Mouse (Mus musculus) frontal cortex, postnatal 25 days (tissue): ENCODE results near the gene Espl1.
A peak's percentile ranks its signal among the peaks of the same experiment; 100 is the strongest.
"Not testable (repeated sequence)": the region's sequence is repeated elsewhere in the genome, so short reads cannot be mapped to it uniquely, and the experiment has no call there.

Source experiments
- DNase-seq, 2 experiments: peaks; one replicate each; pipeline ENCODE4 v3.0.0; 2022; ENCODE audit warnings: low spot score in 2 of 2

Espl1 gene

GRCm38 (mm10) chr15:102335254-102335653 lies 39.2 kb downstream of the Espl1 start:
- DNase-seq, result no peak

GRCm38 (mm10) chr15:102335925-102336324 lies 39.9 kb downstream of the Espl1 start:
- not testable (repeated sequence) for DNase-seq

GRCm38 (mm10) chr15:102336946-102337345 lies 40.9 kb downstream of the Espl1 start:
- DNase-seq, result no peak

- DNase-seq, result no peak
These were observed 43.5 kb downstream of the Espl1 start for GRCm38 (mm10) chr15:102339612-102340011.

GRCm38 (mm10) chr15:102341580-102341979 lies 45.5 kb downstream of the Espl1 start:
- no peak for DNase-seq

- DNase-seq, result no peak
These were observed 48.4 kb downstream of the Espl1 start for GRCm38 (mm10) chr15:102344490-102344889.

GRCm38 (mm10) chr15:102346444-102346843 lies 50.4 kb downstream of the Espl1 start:
- no peak for DNase-seq

- DNase-seq, result peak; percentile 92
These were observed 54.3 kb downstream of the Espl1 start, which contains the start of gene Aaas for GRCm38 (mm10) chr15:102350138-102350941. Gene Aaas, minus strand, starts transcription at chr15:102350771.

- DNase-seq, result no peak
These were observed 54.9 kb downstream of the Espl1 start for GRCm38 (mm10) chr15:102350942-102351291.

- DNase-seq, result no peak
These were observed 56.1 kb downstream of the Espl1 start for GRCm38 (mm10) chr15:102352177-102352576.

- DNase-seq, result no peak
These were observed 57.9 kb downstream of the Espl1 start for GRCm38 (mm10) chr15:102353986-102354385.

GRCm38 (mm10) chr15:102355134-102355870 lies 59.2 kb downstream of the Espl1 start:
- no peak for DNase-seq

GRCm38 (mm10) chr15:102355871-102356441 lies 59.9 kb downstream of the Espl1 start:
- peak in 1 of 2 experiments; percentile 19 for DNase-seq

- DNase-seq, result no peak
These were observed 60.6 kb downstream of the Espl1 start for GRCm38 (mm10) chr15:102356501-102357325.

GRCm38 (mm10) chr15:102358126-102358525 lies 62.1 kb downstream of the Espl1 start:
- DNase-seq, result no peak

- no peak for DNase-seq
These were observed 62.8 kb downstream of the Espl1 start for GRCm38 (mm10) chr15:102358834-102359233.

GRCm38 (mm10) chr15:102362648-102363047 lies 66.6 kb downstream of the Espl1 start:
- no peak for DNase-seq

GRCm38 (mm10) chr15:102364678-102365077 lies 68.6 kb downstream of the Espl1 start:
- no peak for DNase-seq

- no peak for DNase-seq
These were observed 70.2 kb downstream of the Espl1 start for GRCm38 (mm10) chr15:102366238-102366637.

- no peak for DNase-seq
These were observed 70.8 kb downstream of the Espl1 start, which contains the start of gene Sp7 for GRCm38 (mm10) chr15:102366733-102367344. Gene Sp7, minus strand, starts transcription at chr15:102367182.

GRCm38 (mm10) chr15:102369972-102370371 lies 73.9 kb downstream of the Espl1 start:
- no peak for DNase-seq
